Mouse (Mus musculus): Measurements from ENCODE around the gene Alox12e.
"Not testable (repeated sequence)": the region's sequence is repeated elsewhere in the genome, so short reads cannot be mapped to it uniquely, and the experiment has no call there.

Gene Alox12e

GRCm38 (mm10) chr11:70322528-70322927, at the start of gene Alox12e:
TSS of gene Alox12e (minus strand) at chr11:70322628.
- no peak for DNase-seq (ENCODE audit: low spot score in 2 of 2)

GRCm38 (mm10) chr11:70368626-70369025, 46.2 kb upstream of the Alox12e start:
- DNase-seq (ENCODE audit: low spot score in 2 of 2): not testable (repeated sequence)

- DNase-seq (ENCODE audit: low spot score in 2 of 2): not testable (repeated sequence)
Measured at GRCm38 (mm10) chr11:70367701-70368100, 45.3 kb upstream of the Alox12e start.

- DNase-seq (ENCODE audit: low spot score in 2 of 2): no peak
Measured at GRCm38 (mm10) chr11:70351868-70352267, 29.4 kb upstream of the Alox12e start, which contains the start of gene Alox15. TSS of gene Alox15 (minus strand) at chr11:70352031.

GRCm38 (mm10) chr11:70348630-70349029, 26.2 kb upstream of the Alox12e start:
- no peak for DNase-seq (ENCODE audit: low spot score in 2 of 2)

GRCm38 (mm10) chr11:70347861-70348260, 25.4 kb upstream of the Alox12e start:
- DNase-seq (ENCODE audit: low spot score in 2 of 2): no peak

- no peak for DNase-seq (ENCODE audit: low spot score in 2 of 2)
Measured at GRCm38 (mm10) chr11:70345546-70345945, 23.1 kb upstream of the Alox12e start.

- DNase-seq (ENCODE audit: low spot score in 2 of 2): no peak
Measured at GRCm38 (mm10) chr11:70345061-70345460, 22.6 kb upstream of the Alox12e start.

- no peak for DNase-seq (ENCODE audit: low spot score in 2 of 2)
Measured at GRCm38 (mm10) chr11:70339481-70339880, 17.1 kb upstream of the Alox12e start.

- no peak for DNase-seq (ENCODE audit: low spot score in 2 of 2)
Measured at GRCm38 (mm10) chr11:70334477-70334876, 12.0 kb upstream of the Alox12e start.

GRCm38 (mm10) chr11:70324726-70325125, 2.3 kb upstream of the Alox12e start:
- no peak for DNase-seq (ENCODE audit: low spot score in 2 of 2)

- DNase-seq (ENCODE audit: low spot score in 2 of 2): no peak
Measured at GRCm38 (mm10) chr11:70321664-70322063, 764 bp downstream of the Alox12e start.

GRCm38 (mm10) chr11:70319614-70320013, 2.8 kb downstream of the Alox12e start:
- DNase-seq (ENCODE audit: low spot score in 2 of 2): no peak

- DNase-seq (ENCODE audit: low spot score in 2 of 2): no peak
Measured at GRCm38 (mm10) chr11:70313833-70314232, 8.6 kb downstream of the Alox12e start.

GRCm38 (mm10) chr11:70309341-70309740, 13.1 kb downstream of the Alox12e start:
- DNase-seq (ENCODE audit: low spot score in 2 of 2): peak; percentile 25 to 53

- DNase-seq (ENCODE audit: low spot score in 2 of 2): no peak
Measured at GRCm38 (mm10) chr11:70308296-70308695, 14.1 kb downstream of the Alox12e start.

- peak in 1 of 2 experiments; percentile 12 for DNase-seq (ENCODE audit: low spot score in 2 of 2)
Measured at GRCm38 (mm10) chr11:70306159-70306558, 16.3 kb downstream of the Alox12e start.

GRCm38 (mm10) chr11:70302293-70302692, 20.1 kb downstream of the Alox12e start:
- peak in 1 of 2 experiments; percentile 16 for DNase-seq (ENCODE audit: low spot score in 2 of 2)

GRCm38 (mm10) chr11:70297836-70298454, 24.5 kb downstream of the Alox12e start:
- no peak for DNase-seq (ENCODE audit: low spot score in 2 of 2)

GRCm38 (mm10) chr11:70297405-70297804, 25.0 kb downstream of the Alox12e start:
- peak in 1 of 2 experiments; percentile 23 for DNase-seq (ENCODE audit: low spot score in 2 of 2)

- DNase-seq (ENCODE audit: low spot score in 2 of 2): no peak
Measured at GRCm38 (mm10) chr11:70293881-70294280, 28.5 kb downstream of the Alox12e start.

GRCm38 (mm10) chr11:70291235-70291634, 31.2 kb downstream of the Alox12e start:
- DNase-seq (ENCODE audit: low spot score in 2 of 2): no peak

GRCm38 (mm10) chr11:70289236-70289635, 33.2 kb downstream of the Alox12e start:
- DNase-seq (ENCODE audit: low spot score in 2 of 2): peak in 1 of 2 experiments; percentile 26

- no peak for DNase-seq (ENCODE audit: low spot score in 2 of 2)
Measured at GRCm38 (mm10) chr11:70288102-70288501, 34.3 kb downstream of the Alox12e start.

Data from heart, adult 9 months (tissue).